Mouse (Mus musculus) megakaryocyte, embryonic 14.5 days (primary cell): ENCODE measurements at regions not wholly inside any gene's neighbourhood (a gene's known extent, or its start where the extent isn't known, plus 50 kb on each side); places are given as distances from the start of the nearest gene placed in this dataset.

ENCODE experiments used
- FLI1 ChIP-seq: IDR thresholded peaks from 2 replicates; pipeline ENCODE4 v1.6.1; 2012; ENCODE audit warnings: low read length, inconsistent platforms, mixed read lengths
- GATA1 ChIP-seq: IDR thresholded peaks from 3 replicates; pipeline ENCODE4 v1.6.1; 2012; ENCODE audit warnings: mixed read lengths, low read length, inconsistent platforms, borderline replicate concordance

GRCm38 (mm10) chr8:35020480-35020879, 745.1 kb upstream of the Gm19410 start:
- no peak for TF ChIP-seq GATA1
- no peak for TF ChIP-seq FLI1
